Mouse (Mus musculus) cerebral cortex, adult 2 months (tissue): ENCODE data around the gene Zfp575.

Source experiments
- WGBS: fragments of 180-500 bp; shearing (Covaris S2); methylation state at CpG from one replicate; pipeline ENCODE4 v1.1.7; 2018; 5-methylcytosine and 5-hydroxymethylcytosine counted together

Gene Zfp575

DNA sequence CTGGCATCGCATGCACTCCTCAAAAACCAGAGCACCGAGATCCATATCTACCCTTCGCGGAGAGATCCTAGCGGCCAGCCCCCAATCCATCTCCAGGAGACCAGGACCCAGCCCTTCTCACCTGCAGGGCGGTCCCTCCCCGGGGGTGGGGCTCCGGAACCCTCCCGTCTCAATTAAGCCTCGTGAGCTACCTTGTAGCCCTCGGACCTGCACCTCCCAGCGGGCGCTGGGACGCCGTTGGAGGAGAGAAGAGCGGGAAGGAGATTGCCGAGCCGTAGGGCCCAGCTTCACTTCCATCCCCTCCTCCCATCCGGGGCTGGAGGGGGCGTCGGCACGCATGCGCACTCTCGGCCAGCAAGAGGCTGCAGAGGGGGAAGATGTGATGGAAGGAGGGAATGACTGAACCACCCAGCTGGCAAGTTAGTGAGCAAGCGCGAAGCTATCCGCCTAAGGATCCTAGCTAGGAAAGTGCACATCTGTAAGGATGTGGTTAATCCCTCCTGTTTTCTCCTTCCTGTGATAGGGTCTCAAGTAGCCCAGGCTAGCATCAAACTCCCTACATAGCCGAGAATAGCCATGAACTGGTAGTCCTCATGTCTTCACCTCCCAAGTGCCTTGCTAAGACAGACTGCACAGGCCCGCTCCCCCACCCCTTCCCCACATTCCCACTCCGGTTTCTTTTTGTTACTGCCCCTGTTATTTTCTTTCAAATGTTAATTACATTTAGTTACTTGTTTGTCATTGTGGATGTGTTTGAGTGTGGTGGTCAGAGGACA lies at the start of gene Zfp575, which contains the start of gene Ethe1:
Gene Zfp575, minus strand, starts transcription at position 312 of the 776 bp plus-strand sequence.
Gene Ethe1, plus strand, starts transcription at position 214 of the 776 bp plus-strand sequence.
- 7% methylated on average over 30 of the region's 30 CpGs for WGBS

DNA sequence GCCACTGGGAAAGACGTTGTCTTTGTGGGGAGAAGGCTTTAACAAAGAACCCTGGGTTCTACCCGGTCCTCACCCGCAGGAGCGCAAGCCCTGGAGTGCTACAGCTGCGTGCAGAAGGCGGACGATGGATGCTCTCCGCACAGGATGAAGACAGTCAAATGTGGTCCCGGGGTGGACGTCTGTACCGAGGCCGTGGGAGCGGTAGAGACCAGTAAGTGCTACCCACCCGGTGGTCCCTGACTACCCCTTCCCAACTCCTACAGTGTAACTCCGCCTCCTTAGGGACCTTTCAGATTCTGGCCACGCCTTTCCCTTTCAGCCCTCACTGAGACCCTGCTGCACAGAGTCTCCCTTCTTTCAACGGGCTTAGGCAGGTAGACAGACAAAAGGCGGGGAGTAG lies 49.6 kb upstream of the Zfp575 start:
- WGBS = under 1% methylated on average over 18 of the region's 18 CpGs

DNA sequence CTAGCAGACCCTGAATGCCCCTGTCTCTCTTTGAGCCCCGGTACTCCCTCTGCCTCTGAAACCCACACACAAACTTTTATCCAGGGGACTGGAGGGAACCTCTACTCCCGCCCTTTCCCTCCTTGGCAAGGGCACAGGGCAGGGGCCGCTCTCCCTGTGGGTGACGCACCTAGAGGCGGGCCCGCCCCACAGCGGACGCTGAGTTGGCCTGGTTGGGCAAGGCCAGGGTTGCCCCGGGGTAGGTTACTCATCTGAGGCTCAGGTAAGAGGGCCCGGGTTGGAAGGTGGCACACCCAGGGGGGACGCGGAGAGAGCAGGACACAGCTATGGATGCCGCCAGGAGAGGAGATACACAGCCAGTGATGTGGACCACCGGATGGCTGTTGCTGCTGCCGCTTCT lies 48.8 kb upstream of the Zfp575 start, which contains the start of gene Lypd3:
Gene Lypd3, plus strand, starts transcription at position 287 of the 400 bp plus-strand sequence.
- WGBS = 38% methylated on average over 15 of the region's 15 CpGs

- 88% methylated on average over 10 of the region's 10 CpGs for WGBS
Measured at GRCm38 (mm10) chr7:24630116-24630880, 42.9 kb upstream of the Zfp575 start.

- 86% methylated on average over 4 of the region's 4 CpGs for WGBS
Measured at GRCm38 (mm10) chr7:24629672-24630071, 42.2 kb upstream of the Zfp575 start.

GRCm38 (mm10) chr7:24628685-24629610 lies 41.5 kb upstream of the Zfp575 start:
- WGBS = 21% methylated on average over 33 of the region's 33 CpGs

GRCm38 (mm10) chr7:24622967-24623366 lies 35.5 kb upstream of the Zfp575 start:
- WGBS = 82% methylated on average over 6 of the region's 6 CpGs

GRCm38 (mm10) chr7:24621193-24621592 lies 33.8 kb upstream of the Zfp575 start:
- WGBS = 88% methylated on average over 3 of the region's 3 CpGs

DNA sequence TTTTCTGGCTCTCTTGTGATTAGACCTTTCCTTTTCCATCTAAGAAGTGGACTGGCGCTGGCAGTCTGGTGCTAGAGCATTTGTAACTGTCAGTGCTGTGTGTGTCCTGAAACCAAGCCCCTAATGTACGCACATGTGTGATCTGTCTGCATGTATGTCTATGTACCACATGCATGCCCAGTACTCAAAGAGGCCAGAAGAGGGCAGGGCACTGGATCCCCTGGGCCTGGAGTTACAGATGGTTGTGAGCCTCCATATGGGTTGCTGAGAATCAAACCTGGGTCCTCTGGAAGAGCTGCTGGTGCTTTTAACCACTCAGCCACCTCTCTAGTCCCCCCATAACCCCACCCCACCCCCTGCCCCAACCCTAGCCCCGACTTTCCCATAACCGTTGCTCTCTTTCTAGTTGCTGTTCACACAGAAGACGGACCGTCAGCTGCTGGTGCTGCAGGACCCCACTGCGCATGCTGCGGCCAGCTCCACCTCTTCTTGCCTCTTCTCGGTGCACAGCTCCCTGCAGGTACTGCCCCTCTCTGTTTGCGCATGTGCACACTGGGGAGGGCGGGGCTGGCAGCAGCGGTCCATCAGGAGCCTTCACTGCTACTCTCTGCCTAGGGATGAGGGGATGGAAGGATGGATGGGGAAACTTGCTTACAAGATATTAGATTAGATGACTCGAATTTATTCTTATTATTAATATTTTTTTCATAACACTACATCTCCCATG lies 32.4 kb upstream of the Zfp575 start:
- 75% methylated on average over 13 of the region's 13 CpGs for WGBS

- 88% methylated on average over 8 of the region's 8 CpGs for WGBS
Measured at GRCm38 (mm10) chr7:24618374-24618773, 30.9 kb upstream of the Zfp575 start.

GRCm38 (mm10) chr7:24617763-24618162 lies 30.3 kb upstream of the Zfp575 start:
- WGBS = 85% methylated on average over 8 of the region's 8 CpGs

- 89% methylated on average over 13 of the region's 13 CpGs for WGBS
Measured at GRCm38 (mm10) chr7:24614816-24615215, 27.4 kb upstream of the Zfp575 start.

- 23% methylated on average over 27 of the region's 27 CpGs for WGBS
Measured at GRCm38 (mm10) chr7:24612308-24612910, 25.0 kb upstream of the Zfp575 start.

DNA sequence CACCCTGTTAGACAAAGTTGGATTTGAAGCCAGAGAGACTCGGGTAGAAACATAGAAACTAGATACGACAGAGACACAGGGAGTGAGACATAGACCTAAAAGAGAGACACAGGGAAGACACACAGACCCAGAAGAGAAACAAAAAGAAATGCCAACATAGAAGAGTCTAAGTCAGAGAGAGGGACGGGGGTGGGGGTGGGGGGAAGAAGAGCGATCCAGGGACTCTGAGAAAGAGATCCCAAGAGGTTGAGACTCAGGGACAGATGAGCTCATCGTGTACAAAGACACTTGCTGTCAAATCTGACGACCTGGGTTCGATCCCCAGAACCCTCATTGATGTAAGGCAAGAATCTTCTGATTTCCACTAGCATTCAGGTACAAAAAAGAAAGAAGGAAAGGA lies 24.3 kb upstream of the Zfp575 start:
- 20% methylated on average over 7 of the region's 7 CpGs for WGBS

DNA sequence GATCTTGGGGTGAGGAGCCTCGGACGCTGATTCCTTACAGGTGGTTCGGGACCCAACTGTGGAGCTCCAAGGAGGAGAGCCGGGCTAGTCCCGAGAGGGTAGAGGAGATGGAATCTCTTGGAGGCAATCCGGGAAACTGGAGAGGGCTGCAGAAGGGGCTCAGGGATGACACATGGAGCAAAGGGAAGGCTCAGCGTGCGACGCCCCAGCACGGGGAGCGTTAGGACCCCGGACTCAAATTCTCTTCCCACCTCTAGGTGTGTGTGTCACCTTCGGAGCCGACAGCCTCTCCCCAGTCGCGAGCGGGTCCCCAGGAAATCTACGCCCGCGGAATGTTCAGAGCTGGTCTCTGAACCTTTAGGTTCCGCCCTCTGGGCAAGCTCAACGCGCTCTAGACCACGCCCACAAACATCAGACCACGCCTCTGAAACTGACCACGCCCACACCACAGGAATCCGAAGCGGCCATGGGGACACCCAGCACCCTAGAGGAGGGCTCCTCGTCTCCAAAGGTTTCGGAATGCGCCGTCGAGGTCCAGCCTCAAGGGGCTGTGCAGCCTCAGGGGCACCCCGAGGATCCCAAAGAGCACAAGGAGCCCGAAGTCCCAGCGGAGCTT lies 23.5 kb upstream of the Zfp575 start:
- WGBS = 3% methylated on average over 36 of the region's 36 CpGs

- 16% methylated on average over 27 of the region's 27 CpGs for WGBS
Measured at GRCm38 (mm10) chr7:24610144-24610878, 22.9 kb upstream of the Zfp575 start, which contains the start of gene Phldb3. Gene Phldb3 (plus strand): TSS chr7:24610763.

- WGBS = 87% methylated on average over 8 of the region's 8 CpGs
Measured at GRCm38 (mm10) chr7:24608561-24608960, 21.1 kb upstream of the Zfp575 start.

GRCm38 (mm10) chr7:24608017-24608416 lies 20.6 kb upstream of the Zfp575 start:
- WGBS = 74% methylated on average over 6 of the region's 6 CpGs

- WGBS = 86% methylated on average over 7 of the region's 7 CpGs
Measured at GRCm38 (mm10) chr7:24606046-24606445, 18.6 kb upstream of the Zfp575 start.
